Mouse (Mus musculus) cerebellum, adult 9-10 months (tissue): ENCODE measurements around the gene Unc5b.

ENCODE experiments used
- DNase-seq: peaks from one replicate; pipeline ENCODE4 v3.0.0; 2022

Gene Unc5b

GRCm38 (mm10) chr10:60716449-60716848 is 114.9 kb downstream of the Unc5b start:
- DNase-seq: no peak
